Mouse (Mus musculus) cerebellum, postnatal 25 days (tissue): Measurements from ENCODE around the gene Nit1.

Experiments used
- DNase-seq, 2 experiments: peaks; one replicate each; pipeline ENCODE4 v3.0.0; 2021; ENCODE audit warnings: mixed read lengths in 2 of 2

Gene Nit1

DNA sequence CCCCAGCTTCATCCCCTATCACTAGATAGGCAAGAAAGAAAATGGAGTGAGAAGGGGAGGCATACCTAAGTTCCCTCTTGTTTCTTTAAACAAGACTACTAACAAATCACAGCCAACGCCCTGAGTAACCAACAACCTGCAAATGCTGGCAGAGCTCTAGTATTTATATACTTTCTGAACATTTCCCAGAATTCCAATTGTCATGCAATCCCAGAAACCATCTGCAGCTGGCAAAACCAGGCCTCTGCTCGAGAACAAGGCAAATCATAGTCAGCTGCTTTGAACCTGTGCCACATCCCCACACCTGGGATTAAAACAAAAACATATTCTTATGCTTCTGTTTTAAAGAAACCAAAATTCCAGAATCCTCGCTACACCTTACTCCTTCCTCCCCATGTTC lies 52.1 kb downstream of the Nit1 start:
- DNase-seq = no peak

- no peak for DNase-seq
Observed at GRCm38 (mm10) chr1:171288328-171288727, 57.1 kb downstream of the Nit1 start.
